In the genomic region with DNA sequence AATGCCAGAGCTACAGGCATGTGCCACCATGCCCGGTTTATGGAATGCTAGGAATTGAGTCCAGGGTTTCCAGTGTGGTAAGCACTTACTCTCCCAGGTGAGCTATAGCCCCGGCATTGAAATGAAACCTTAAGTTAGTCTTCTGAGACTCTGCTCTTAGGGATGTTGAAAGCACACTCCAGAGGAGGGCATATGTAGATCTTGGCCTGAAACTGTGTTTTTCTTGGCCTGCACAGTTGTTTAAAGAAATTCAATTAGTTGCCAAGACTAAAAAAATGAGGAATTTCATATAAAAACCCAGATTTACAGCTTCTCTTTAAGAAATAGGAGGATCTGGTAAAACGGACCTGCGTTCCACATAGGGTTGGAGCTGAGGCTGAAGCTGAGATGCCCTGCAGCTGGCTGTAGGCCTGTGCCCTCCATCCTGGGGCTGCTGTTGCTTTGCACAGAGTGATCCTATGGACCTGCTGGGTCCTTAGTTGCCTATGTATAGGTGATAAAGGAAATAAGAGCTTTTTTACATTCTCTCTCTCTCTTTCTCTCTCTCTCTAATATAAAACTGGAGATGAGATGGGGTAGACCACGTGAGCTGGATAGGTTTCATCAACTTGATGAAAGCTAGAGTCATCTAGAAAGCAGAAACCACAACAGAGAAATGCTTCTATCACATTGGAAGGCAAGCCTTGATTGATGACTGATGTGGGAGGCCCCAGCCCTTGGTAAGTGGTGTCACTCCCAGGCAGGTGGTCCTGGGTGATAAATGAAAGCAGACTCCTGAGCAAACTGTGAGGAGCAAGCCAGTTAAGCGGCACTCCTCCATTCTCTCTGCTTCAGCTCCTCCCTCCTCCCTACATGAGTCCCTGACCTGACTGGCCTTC, we compare ENCODE assay signal across 16 mouse cellular contexts.
DNase-seq lines count a peak whose midpoint lies in the region; ATAC-seq and TF ChIP-seq lines count a peak whose summit lies in the region.
"Had no signal": no experiment of that assay in that cellular context is flagged by ENCODE, and none has a peak within 500 bp of the region (broad histone marks: within the 10 kb centered on the region; RNA-seq: fewer than 3 reads in every experiment).

No protein-coding gene starts in this region.

- DNase-seq in liver, adult 2 months (ENCODE audit: extremely low read depth, low read depth, low spot score): peak; percentile 43
- DNase-seq in liver (no peak), MN1 (ENCODE audit: low spot score) (peak; percentile 25)
- DNase-seq in CD4-positive helper T cell, adult 2 months (ENCODE audit: low read depth, low spot score): peak; percentile 47
- DNase-seq in left cerebral cortex, adult 2 months (ENCODE audit: extremely low spot score in 1 of 2, low spot score in 2 of 2): no peak
- no peak for DNase-seq in layer of hippocampus, postnatal 10 days (ENCODE audit: low spot score in 2 of 2)
- DNase-seq in testis, postnatal 14 days (ENCODE audit: low spot score): no peak
- DNase-seq: adrenal gland, postnatal 25 days; cerebellum, adult 9-11 months; embryo, embryonic 11 days; lung, postnatal 14 days; thymus, postnatal 25 days had no signal

- 69% methylated on average over 6 of the region's 6 CpGs for WGBS in liver, adult 2 months

- TF ChIP-seq POLR2A in liver, adult 2 months (IDR thresholded peaks at IDR 0.05; ENCODE audit: extremely low read depth, insufficient read depth, low read length): no peak

- H3K27me3 ChIP-seq in liver, adult 2 months (ENCODE audit: control insufficient read depth, insufficient read depth, low read length): no peaks in the 10 kb centered on the region
- H3K27me3 ChIP-seq: heart, embryonic 13.5 days; midbrain, embryonic 13.5 days had no signal

- H3K9ac ChIP-seq in liver, adult 2 months (ENCODE audit: low read depth, low read length): no peak overlapping the region
- H3K9ac ChIP-seq: heart, embryonic 13.5 days; midbrain, embryonic 13.5 days had no signal

- peaks cover 3% of the 10 kb centered on the region for H3K4me1 ChIP-seq in liver, adult 2 months (ENCODE audit: control insufficient read depth, insufficient read depth, low read length)
- H3K4me1 ChIP-seq: midbrain, embryonic 13.5 days had no signal

- H3K27ac ChIP-seq in liver, adult 2 months (replicated peaks; ENCODE audit: insufficient read depth, low read depth, low read length): no peak overlapping the region
- no peak overlapping the region for H3K27ac ChIP-seq in left cerebral cortex, adult 2 months
- H3K27ac ChIP-seq: heart, embryonic 13.5 days; midbrain, embryonic 13.5 days had no signal

- no peaks in the 10 kb centered on the region for H3K36me3 ChIP-seq in liver, adult 2 months (ENCODE audit: control insufficient read depth, insufficient read depth, low read length)
- H3K36me3 ChIP-seq: heart, embryonic 13.5 days; midbrain, embryonic 13.5 days had no signal

- H3K4me3 ChIP-seq in liver, adult 2 months (ENCODE audit: insufficient read depth, low read depth, low read length): no peak overlapping the region
- H3K4me3 ChIP-seq in left cerebral cortex, adult 2 months: no peak overlapping the region
- H3K4me3 ChIP-seq: heart, embryonic 13.5 days; midbrain, embryonic 13.5 days had no signal

- TF ChIP-seq CTCF in liver, adult 2 months (IDR thresholded peaks at IDR 0.05; ENCODE audit: low read depth, low read length): no peak
- no peak for TF ChIP-seq CTCF in left cerebral cortex, adult 2 months (IDR thresholded peaks at IDR 0.05)

- H3K79me2 ChIP-seq in liver, adult 2 months (ENCODE audit: control insufficient read depth, insufficient read depth, low read length): no peaks in the 10 kb centered on the region

- intact Hi-C loops in left cerebral cortex, adult 2 months (cut with DNase I): no loop called here

- ATAC-seq in granulocyte monocyte progenitor cell, adult 5-6 weeks (replicated peaks; ENCODE audit: poor library complexity, severe bottlenecking): 0 out of 2 replicates have a peak, but pooled peaks have one; percentile 27
- ATAC-seq: inflammation-experienced regulatory T-cells, adult 6 months; midbrain, embryonic 13.5 days had no signal

Comparison
In these comparisons a context has a peak if more than half of its experiments do, and no peak if none do; other contexts are left out.
1. DNase-seq: peak in liver, adult 2 months (single experiment), CD4-positive helper T cell, adult 2 months (single experiment) and MN1 (single experiment); none in liver (single experiment), left cerebral cortex, adult 2 months (0 of 2), layer of hippocampus, postnatal 10 days (0 of 2) and testis, postnatal 14 days (single experiment).